Mouse (Mus musculus) lung, adult 2 months (tissue): ENCODE data around the gene Cenpn.

ENCODE experiments used
- CTCF ChIP-seq: fragments of 200-500 bp; IDR thresholded peaks from 2 replicates; pipeline ENCODE4 v1.5.1; 2011; ENCODE audit warnings: mild to moderate bottlenecking, low read length, control low read depth; ENCODE audit not compliant: insufficient read depth
- POLR2A ChIP-seq: fragments of 200-500 bp; IDR thresholded peaks from 2 replicates; pipeline ENCODE4 v1.6.1; 2011; ENCODE audit warnings: low read depth, mild to moderate bottlenecking, control low read depth, low read length, borderline replicate concordance; ENCODE audit errors: extremely low read depth

GRCm38 (mm10) chr8:116944385-116944696, 22.8 kb downstream of the Cenpn start:
- no peak for TF ChIP-seq CTCF
- no peak for TF ChIP-seq POLR2A
